Mouse (Mus musculus): ENCODE measurements around the gene Aasdh.

The Aasdh gene

GRCm38 (mm10) chr5:76841859-76842258 lies 63.5 kb downstream of the Aasdh start:
- DNase-seq (ENCODE audit: low spot score) = no peak

- no peak for DNase-seq (ENCODE audit: low spot score)
Observed at GRCm38 (mm10) chr5:76839786-76840185, 65.5 kb downstream of the Aasdh start.

- no peak for DNase-seq (ENCODE audit: low spot score)
Observed at GRCm38 (mm10) chr5:76837018-76837417, 68.3 kb downstream of the Aasdh start.

GRCm38 (mm10) chr5:76832529-76833210 lies 72.6 kb downstream of the Aasdh start:
- no peak for DNase-seq (ENCODE audit: low spot score)

- peak; percentile 41 for DNase-seq (ENCODE audit: low spot score)
Observed at GRCm38 (mm10) chr5:76828527-76829240, 76.6 kb downstream of the Aasdh start.
